Mouse (Mus musculus) CD4-positive, CD25-positive, alpha-beta regulatory T cell, adult 4 months (primary cell): ENCODE data around the gene Rps23. TPM values are rescaled to one million over a fixed set of nuclear protein-coding genes. Genes with fewer than 3 reads are reported as not detected.

Experiments used
- ATAC-seq: one replicate; pipeline ENCODE4 v1.8.0; 2017
- polyA plus RNA-seq, 2 experiments: library from polyadenylated mRNA; unstranded; fragments of 100-300 nt; shearing (Covaris generic); gene quantifications; one replicate each; pipeline ENCODE4 v1.2.1; 2017

Rps23 gene
- polyA plus RNA-seq, 2 experiments from 2014 or later = 1,115 to 1,300 TPM

DNA sequence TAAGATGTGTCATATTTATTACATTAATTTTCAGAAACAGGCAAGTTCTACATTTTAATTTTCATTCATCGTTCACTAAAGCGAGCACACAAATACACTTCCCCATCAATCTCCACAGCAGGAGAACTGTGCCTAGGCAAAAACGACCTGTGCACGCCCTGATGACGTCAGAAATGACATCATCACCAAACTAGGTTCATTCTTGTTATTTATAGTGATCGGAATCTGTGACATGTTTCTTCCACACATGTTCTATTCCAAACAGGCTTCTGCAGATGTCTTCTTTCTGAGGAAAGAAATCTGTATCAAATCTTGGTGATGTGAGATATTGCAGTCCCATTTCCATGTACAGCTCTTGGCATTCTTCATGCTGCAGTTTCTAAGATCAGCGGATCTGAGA, 13.1 kb downstream of the Rps23 start:
- no peak for ATAC-seq

DNA sequence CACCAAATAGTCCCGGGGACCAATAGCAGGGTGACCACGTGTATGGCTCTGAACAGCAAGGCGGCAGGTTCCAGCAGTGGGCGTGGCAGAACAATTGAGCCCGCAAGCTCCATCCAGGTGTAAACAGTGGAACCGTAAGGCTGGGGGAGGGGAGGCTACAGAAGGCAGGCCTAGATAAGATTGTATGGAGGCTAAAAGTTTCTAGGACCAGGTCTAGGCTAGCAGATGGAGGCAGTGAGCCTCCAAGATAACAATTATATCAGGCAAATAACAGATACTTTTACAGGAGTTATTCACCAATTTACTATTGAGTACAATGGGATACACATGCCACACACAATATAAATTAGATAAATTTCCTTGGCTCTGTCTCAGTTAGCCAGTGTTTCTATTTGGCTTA, 16.4 kb downstream of the Rps23 start:
- no peak for ATAC-seq

DNA sequence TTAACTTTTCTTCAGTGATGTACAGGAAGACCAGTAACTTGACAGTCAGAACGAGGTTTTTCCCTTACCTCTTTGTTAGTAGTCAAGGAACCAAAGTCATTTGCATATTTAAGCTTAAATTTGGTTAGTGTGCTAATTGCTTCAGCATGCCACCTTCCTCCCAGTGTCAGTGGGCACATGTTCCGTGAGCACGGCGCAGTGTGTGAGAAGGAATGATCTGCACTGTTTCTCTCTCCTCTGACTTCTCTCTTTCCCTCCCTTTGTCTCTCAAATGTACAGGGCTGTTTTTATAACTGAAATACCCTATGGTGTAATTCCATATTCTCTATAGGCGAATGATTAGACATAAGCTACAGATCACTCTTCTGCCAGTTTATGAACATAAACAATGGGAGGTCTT, 16.8 kb downstream of the Rps23 start:
- no peak for ATAC-seq

DNA sequence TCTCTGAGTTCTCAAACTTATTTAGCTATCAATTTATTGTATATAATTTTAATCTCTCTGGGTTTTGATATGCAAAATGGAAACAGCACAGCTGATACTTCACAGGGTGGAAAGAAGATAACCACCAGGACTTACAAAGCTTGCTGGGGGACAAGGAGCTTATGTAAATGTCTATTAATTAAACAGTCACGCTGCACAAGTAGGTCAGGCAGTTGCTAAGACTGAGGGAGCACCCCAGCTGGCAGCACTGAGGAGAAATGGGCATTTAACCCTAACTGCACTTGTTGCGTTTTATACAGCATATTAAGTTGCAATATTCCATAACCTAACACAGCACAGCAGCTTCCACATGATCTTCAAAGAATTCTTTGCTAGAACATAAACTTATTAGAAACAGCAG, 36.1 kb downstream of the Rps23 start:
- ATAC-seq = no peak

DNA sequence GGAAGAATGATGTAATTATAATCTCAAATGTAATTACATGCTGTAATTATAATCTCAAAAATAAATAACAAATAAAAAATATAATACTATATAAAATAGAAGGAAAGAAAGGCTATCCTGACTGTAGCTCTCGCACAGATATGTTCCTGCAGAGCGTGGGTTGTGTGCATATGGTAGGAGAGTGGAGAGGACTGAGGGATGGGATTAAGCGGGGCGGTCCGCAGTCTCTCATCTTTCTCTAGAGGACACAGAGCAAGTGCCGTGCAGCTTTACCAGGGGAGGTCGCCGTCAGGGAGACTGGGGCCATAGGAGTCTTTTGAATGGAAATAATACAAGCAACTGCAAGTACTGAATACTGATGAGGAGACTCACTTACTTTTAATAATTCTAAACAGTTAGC, 37.8 kb downstream of the Rps23 start:
- no peak for ATAC-seq

DNA sequence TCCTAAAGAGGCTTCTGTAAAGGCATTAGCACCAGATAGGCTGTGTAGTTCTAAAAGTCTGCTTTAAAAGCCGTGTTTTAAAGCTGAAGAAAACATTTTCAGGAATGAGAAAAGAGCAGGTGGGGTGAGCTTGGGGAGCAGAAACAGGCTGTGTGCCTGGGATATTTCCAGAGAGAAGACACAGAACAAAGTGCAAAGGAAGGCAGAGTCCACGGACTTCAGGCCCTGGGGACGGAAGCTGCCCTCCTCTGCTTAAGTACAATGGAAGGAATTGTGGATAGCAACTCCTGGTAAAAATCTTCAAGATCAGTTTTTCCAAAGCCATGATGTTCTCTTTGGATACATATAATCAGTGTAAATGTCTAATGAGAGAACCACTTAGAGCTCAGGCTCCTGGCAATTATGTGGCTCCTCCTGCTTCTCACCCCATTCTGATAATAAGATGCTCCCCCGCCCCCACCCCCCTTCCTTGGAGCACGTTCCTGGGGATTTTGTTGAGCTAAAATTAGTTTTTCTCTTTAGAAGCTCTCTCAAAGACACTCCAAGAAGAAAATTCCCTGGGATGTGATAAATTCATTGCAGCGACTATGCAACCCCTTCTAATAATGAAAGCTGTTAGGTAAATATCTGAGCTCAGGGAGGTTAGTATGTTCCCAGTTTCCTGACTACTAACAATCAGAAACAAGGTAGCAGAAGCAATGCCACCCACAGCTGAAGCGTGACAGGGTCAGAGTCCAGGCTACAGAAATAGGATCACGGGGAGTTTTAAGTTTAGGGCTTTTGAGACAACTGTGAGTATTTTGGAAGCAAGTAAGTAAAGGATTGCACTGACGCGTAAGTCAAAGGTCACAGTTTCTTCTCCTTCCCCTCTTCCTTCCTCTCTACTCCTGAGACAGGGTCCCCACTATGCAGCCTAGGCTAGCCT, 40.3 kb downstream of the Rps23 start:
- ATAC-seq = no peak

DNA sequence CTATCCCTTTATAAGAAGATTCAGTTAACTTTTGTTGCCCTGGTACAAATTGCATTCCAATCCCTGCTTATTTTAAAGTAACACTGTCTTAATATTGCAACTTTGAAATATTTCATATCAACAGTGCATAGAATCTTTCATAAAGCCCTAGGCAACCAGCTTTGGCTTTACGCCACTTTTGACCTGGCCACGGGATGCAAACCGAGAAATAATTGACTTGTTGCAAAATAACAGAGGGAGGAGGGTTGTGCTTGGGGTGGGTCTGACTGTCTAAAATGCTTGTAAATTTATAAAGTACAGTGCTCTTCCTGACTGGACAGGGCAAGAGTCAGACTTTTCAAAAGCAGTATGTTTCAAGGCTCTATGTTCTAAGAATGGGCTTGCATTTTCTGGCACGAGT, 41.8 kb downstream of the Rps23 start:
- no peak for ATAC-seq

DNA sequence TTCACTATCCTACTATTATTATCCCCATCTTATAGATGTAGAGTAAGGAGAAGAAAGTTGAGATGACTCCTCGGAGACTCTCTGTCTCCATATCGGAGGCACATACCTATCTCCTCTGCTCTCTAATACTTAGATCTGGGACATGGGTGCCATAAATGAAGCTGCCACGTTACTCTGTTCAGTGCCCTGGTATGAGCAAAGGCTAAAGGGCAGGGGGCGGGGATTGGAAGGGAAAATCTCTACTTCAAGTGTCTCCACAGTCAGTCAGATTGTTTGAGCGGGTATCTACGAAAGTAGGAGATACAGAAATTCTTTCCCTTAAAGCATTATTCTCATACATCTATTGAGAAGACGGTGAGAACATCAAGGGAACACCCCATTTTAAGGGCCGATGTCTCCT, 43.2 kb downstream of the Rps23 start:
- no peak for ATAC-seq

DNA sequence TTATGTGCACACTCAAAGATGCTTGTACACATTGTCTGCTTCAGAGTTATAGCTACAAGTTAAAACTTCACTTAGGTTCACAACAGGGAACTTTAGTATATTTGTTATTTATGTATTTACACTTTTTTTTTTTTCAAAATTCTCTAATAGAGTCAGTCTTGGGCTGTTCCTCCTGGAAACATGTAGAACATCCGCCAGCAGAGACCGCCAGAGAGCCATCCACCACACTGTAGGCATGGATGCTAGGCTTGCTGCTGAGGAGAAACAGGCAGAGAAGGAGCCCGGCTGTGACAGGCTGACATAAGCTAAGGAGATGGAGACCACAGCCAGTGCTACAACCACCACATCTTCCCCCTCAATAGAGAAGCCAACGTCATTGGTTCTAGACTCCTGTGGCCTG, 44.7 kb downstream of the Rps23 start:
- peak; percentile 96 for ATAC-seq

DNA sequence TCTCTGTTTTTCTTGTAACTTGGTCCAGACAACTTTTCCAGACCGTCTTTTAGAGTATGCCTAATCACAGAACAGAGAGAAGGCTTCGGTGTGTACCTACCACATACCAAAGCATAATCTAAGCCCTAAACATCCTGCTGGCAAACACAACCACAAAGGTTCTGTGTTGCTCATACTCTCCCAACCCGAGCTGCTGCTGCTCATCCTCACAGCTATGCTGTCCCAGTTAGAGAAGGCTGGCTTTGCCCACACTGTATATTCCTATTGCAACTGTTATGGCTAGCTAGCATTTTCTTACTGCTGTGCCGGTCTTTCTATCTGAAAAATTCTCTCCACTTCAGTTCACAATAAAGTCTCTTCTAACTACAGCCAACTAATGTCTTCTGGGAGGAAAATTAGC, 46.2 kb downstream of the Rps23 start:
- no peak for ATAC-seq

DNA sequence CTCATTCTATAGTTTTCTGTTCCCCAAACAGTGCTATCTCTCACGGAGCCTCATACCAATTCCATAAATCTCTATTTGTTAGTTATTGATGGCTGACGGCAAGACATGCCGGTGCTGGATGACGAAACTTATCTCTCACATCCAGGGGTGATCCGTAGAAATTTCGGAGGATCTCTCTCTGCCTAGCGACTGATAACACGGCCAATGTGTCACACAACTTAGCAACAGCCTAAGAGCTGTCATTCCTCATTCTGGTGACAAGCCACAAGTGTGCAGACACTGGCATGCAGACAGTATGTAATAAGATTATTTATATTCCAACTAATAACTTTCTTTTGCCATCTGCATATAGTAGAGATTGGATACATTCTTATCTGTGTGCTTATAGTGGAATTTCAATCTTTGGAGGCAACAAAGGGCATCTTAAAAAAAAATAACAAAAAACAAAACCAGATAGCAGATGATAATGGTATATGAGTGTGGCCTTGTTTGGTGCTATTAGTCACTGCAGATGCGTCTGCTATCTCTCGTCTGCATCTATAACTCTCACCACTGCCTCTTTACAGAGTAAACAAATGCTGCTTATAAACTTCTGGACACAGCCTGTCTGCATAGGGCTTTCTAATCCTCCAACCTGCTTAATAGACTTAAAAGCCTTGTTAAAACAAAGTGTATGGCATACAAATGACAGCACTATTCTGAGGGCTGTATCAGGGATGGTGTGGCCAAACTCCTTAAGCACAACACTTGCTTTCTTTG, 47.7 kb downstream of the Rps23 start:
- no peak for ATAC-seq

DNA sequence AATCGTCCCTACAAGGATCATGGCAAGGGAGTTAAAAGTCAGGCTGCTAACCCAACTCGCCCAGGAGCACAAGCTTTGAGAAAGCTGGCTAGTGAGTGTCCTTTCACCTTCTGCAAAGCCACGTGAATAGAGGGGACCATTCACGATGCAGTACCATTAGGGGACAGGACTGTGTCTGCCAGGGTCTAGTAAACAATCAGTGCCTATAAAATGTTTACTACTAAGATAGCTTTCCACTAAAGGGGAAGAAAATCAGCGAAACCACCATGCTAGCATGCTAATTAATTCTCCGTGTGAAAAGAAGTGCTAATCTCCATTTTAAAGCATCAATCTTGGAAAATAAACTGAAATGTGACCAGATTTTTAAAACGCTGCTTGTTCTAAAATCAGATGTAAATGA, 50.7 kb downstream of the Rps23 start:
- no peak for ATAC-seq

Other genes with a start within 250 kb of the Rps23 start
- under 1 TPM in 1 of 2 experiments, not detected in 1; 0.38 TPM for gene Atp6ap1l, start 17.6 kb upstream of the Rps23 start, polyA plus RNA-seq